Mouse (Mus musculus) neural tube, embryonic 15.5 days (tissue): ENCODE results near the gene Pde4d. TPM values are rescaled to one million over a fixed set of nuclear protein-coding genes. Genes with fewer than 3 reads are reported as not detected.
A peak's percentile ranks its signal among the peaks of the same experiment; 100 is the strongest.

Source experiments
- ATAC-seq: fragments of 200-750 bp; cut with Nextera tagmentation; 2 replicates; pipeline ENCODE4 v1.8.0; 2017; ENCODE audit warnings: mild to moderate bottlenecking, moderate TSS enrichment, moderate library complexity; ENCODE audit not compliant: low FRiP score
- H3K27ac ChIP-seq: fragments of 300-500 bp; sonication (generic); replicated peaks from 2 replicates; pipeline ENCODE4 v1.5.1; 2015; ENCODE audit warnings: mild to moderate bottlenecking, inconsistent platforms
- H3K27me3 ChIP-seq: fragments of 300-500 bp; sonication (generic); replicated peaks from 2 replicates; pipeline ENCODE4 v1.6.1; 2015; ENCODE audit warnings: inconsistent platforms
- H3K36me3 ChIP-seq: fragments of 300-500 bp; sonication (generic); 2 replicates; pipeline ENCODE4 v1.6.1; 2015; ENCODE audit warnings: inconsistent platforms
- H3K4me1 ChIP-seq: fragments of 300-500 bp; sonication (generic); 2 replicates; pipeline ENCODE4 v1.6.1; 2015; ENCODE audit warnings: inconsistent platforms
- H3K4me2 ChIP-seq: fragments of 300-500 bp; sonication (generic); 2 replicates; pipeline ENCODE4 v1.6.1; 2015; ENCODE audit warnings: inconsistent platforms, mild to moderate bottlenecking, moderate library complexity
- H3K4me3 ChIP-seq: fragments of 300-500 bp; sonication (generic); replicated peaks from 2 replicates; pipeline ENCODE4 v1.5.1; 2015; ENCODE audit warnings: mild to moderate bottlenecking, inconsistent platforms
- H3K9ac ChIP-seq: fragments of 300-500 bp; sonication (generic); replicated peaks from 2 replicates; pipeline ENCODE4 v1.6.1; 2015; ENCODE audit warnings: mild to moderate bottlenecking, inconsistent platforms
- H3K9me3 ChIP-seq: fragments of 300-500 bp; sonication (generic); replicated peaks from 2 replicates; pipeline ENCODE4 v1.6.1; 2016; ENCODE audit warnings: inconsistent platforms
- WGBS: fragments of 180-500 bp; shearing (Covaris S2); methylation state at CpG from one replicate; pipeline ENCODE4 v1.1.7; 2015; ENCODE audit warnings: mixed read lengths; 5-methylcytosine and 5-hydroxymethylcytosine counted together
- polyA plus RNA-seq: library from polyadenylated mRNA; unstranded; fragments of >200 nt; fragmentation: Nextera tagmentation; extraction: Ambion mirVana; gene quantifications from 2 replicates; pipeline ENCODE4 v1.2.1, GENCODE M21; 2015

Gene Pde4d
- polyA plus RNA-seq, 1 experiment from 2014 or later: 20.7 TPM

GRCm38 (mm10) chr13:109686116-109686876, 1236.5 kb downstream of the Pde4d start:
- no peak for ATAC-seq
- no peaks in the 10 kb centered on the region for H3K36me3 ChIP-seq
- peak overlapping the region; percentile 70 for H3K4me2 ChIP-seq
- 18% methylated on average over 4 of the region's 4 CpGs for WGBS
- no peaks in the 10 kb centered on the region for H3K27me3 ChIP-seq
- no peaks in the 10 kb centered on the region for H3K9me3 ChIP-seq
- H3K9ac ChIP-seq: peak overlapping the region; percentile 26; the same call in 1 of the 2 replicates
- peaks cover 20% of the 10 kb centered on the region for H3K4me1 ChIP-seq
- H3K27ac ChIP-seq: peak overlapping the region; percentile 46
- H3K4me3 ChIP-seq: peak overlapping the region; percentile 41

- H3K4me1 ChIP-seq: peaks cover 20% of the 10 kb centered on the region
Measured at GRCm38 (mm10) chr13:109686906-109687305, 1237.2 kb downstream of the Pde4d start.

GRCm38 (mm10) chr13:109688195-109688594, 1238.4 kb downstream of the Pde4d start:
- 83% methylated on average over 2 of the region's 2 CpGs for WGBS
- Histone ChIP-seq H3K9me3 (no peaks in the 10 kb centered on the region), H3K4me1 (peaks cover 32% of the 10 kb centered on the region), H3K27me3 (no peaks in the 10 kb centered on the region), H3K4me3 (no peak overlapping the region), H3K27ac (no peak overlapping the region), H3K36me3 (no peaks in the 10 kb centered on the region), H3K9ac (no peak overlapping the region), H3K4me2 (no peak overlapping the region)
- no peak for ATAC-seq

More at GRCm38 (mm10) chr13:109686906-109687305, 1237.2 kb downstream of the Pde4d start:
- H3K27ac ChIP-seq: no peak overlapping the region
- H3K36me3 ChIP-seq: no peaks in the 10 kb centered on the region
- H3K27me3 ChIP-seq: no peaks in the 10 kb centered on the region
- H3K4me3 ChIP-seq: no peak overlapping the region
- H3K4me2 ChIP-seq: no peak overlapping the region
- H3K9ac ChIP-seq: no peak overlapping the region
- no peak for ATAC-seq
- 60% methylated on average over 3 of the region's 3 CpGs for WGBS
- no peaks in the 10 kb centered on the region for H3K9me3 ChIP-seq

- Histone ChIP-seq H3K9me3 (no peaks in the 10 kb centered on the region), H3K9ac (no peak overlapping the region), H3K4me3 (no peak overlapping the region), H3K4me1 (peaks cover 30% of the 10 kb centered on the region), H3K36me3 (no peaks in the 10 kb centered on the region), H3K4me2 (no peak overlapping the region), H3K27me3 (no peaks in the 10 kb centered on the region), H3K27ac (no peak overlapping the region)
- 80% methylated on average over 3 of the region's 3 CpGs for WGBS
- ATAC-seq: no peak
Measured at GRCm38 (mm10) chr13:109689176-109689575, 1239.4 kb downstream of the Pde4d start.

- WGBS: 69% methylated on average over 5 of the region's 5 CpGs
- H3K27ac ChIP-seq: no peak overlapping the region
Measured at GRCm38 (mm10) chr13:109690558-109690957, 1240.8 kb downstream of the Pde4d start.

GRCm38 (mm10) chr13:109692851-109693250, 1243.1 kb downstream of the Pde4d start:
- Histone ChIP-seq H3K27me3 (no peaks in the 10 kb centered on the region), H3K9ac (no peak overlapping the region), H3K4me1 (peaks cover 19% of the 10 kb centered on the region), H3K9me3 (no peaks in the 10 kb centered on the region), H3K27ac (no peak overlapping the region), H3K4me3 (no peak overlapping the region), H3K36me3 (no peaks in the 10 kb centered on the region), H3K4me2 (no peak overlapping the region)
- ATAC-seq: no peak
- 57% methylated on average over 3 of the region's 3 CpGs for WGBS

More at GRCm38 (mm10) chr13:109690558-109690957, 1240.8 kb downstream of the Pde4d start:
- Histone ChIP-seq H3K4me1 (peaks cover 29% of the 10 kb centered on the region), H3K9ac (no peak overlapping the region), H3K9me3 (no peaks in the 10 kb centered on the region), H3K4me2 (no peak overlapping the region), H3K36me3 (no peaks in the 10 kb centered on the region), H3K4me3 (no peak overlapping the region), H3K27me3 (no peaks in the 10 kb centered on the region)
- ATAC-seq: no peak

- Histone ChIP-seq H3K9ac (no peak overlapping the region), H3K4me1 (peaks cover 19% of the 10 kb centered on the region), H3K4me3 (no peak overlapping the region), H3K27ac (no peak overlapping the region), H3K36me3 (no peaks in the 10 kb centered on the region), H3K27me3 (no peaks in the 10 kb centered on the region), H3K4me2 (no peak overlapping the region), H3K9me3 (no peaks in the 10 kb centered on the region)
- 75% methylated on average over 2 of the region's 2 CpGs for WGBS
- 0 out of 2 replicates have a peak, but pooled peaks have one; percentile 8 for ATAC-seq
Measured at GRCm38 (mm10) chr13:109693769-109694168, 1244.0 kb downstream of the Pde4d start.

GRCm38 (mm10) chr13:109694293-109694692, 1244.5 kb downstream of the Pde4d start:
- WGBS: 74% methylated on average over 2 of the region's 2 CpGs
- Histone ChIP-seq H3K27me3 (no peaks in the 10 kb centered on the region), H3K36me3 (no peaks in the 10 kb centered on the region), H3K9ac (no peak overlapping the region), H3K27ac (no peak overlapping the region), H3K4me3 (no peak overlapping the region), H3K4me1 (peaks cover 19% of the 10 kb centered on the region), H3K9me3 (no peaks in the 10 kb centered on the region), H3K4me2 (no peak overlapping the region)
- no peak for ATAC-seq

GRCm38 (mm10) chr13:109695098-109695497, 1245.3 kb downstream of the Pde4d start:
- no peaks in the 10 kb centered on the region for H3K9me3 ChIP-seq
- WGBS: 59% methylated on average over 6 of the region's 6 CpGs
- no peak overlapping the region for H3K27ac ChIP-seq
- no peak overlapping the region for H3K4me3 ChIP-seq
- H3K9ac ChIP-seq: no peak overlapping the region
- no peak for ATAC-seq
- H3K36me3 ChIP-seq: no peaks in the 10 kb centered on the region
- no peak overlapping the region for H3K4me2 ChIP-seq
- peaks cover 19% of the 10 kb centered on the region for H3K4me1 ChIP-seq
- no peaks in the 10 kb centered on the region for H3K27me3 ChIP-seq

GRCm38 (mm10) chr13:109706141-109706540, 1256.4 kb downstream of the Pde4d start:
- H3K36me3 ChIP-seq: no peaks in the 10 kb centered on the region
- no peak overlapping the region for H3K9ac ChIP-seq
- no peak overlapping the region for H3K27ac ChIP-seq
- ATAC-seq: no peak
- H3K4me3 ChIP-seq: no peak overlapping the region
- 0 out of 2 replicates have a peak, but pooled peaks cover 4% of the 10 kb centered on the region for H3K4me1 ChIP-seq
- no peak overlapping the region for H3K4me2 ChIP-seq
- no peaks in the 10 kb centered on the region for H3K27me3 ChIP-seq
- H3K9me3 ChIP-seq: no peaks in the 10 kb centered on the region
- 70% methylated on average over 2 of the region's 2 CpGs for WGBS

- Histone ChIP-seq H3K4me1 (0 out of 2 replicates have a peak, but pooled peaks cover 4% of the 10 kb centered on the region), H3K36me3 (no peaks in the 10 kb centered on the region), H3K27ac (no peak overlapping the region), H3K9ac (no peak overlapping the region), H3K4me2 (no peak overlapping the region), H3K4me3 (no peak overlapping the region), H3K9me3 (no peaks in the 10 kb centered on the region), H3K27me3 (no peaks in the 10 kb centered on the region)
- WGBS: 66% methylated on average over 5 of the region's 5 CpGs
- ATAC-seq: no peak
Measured at GRCm38 (mm10) chr13:109706579-109706978, 1256.8 kb downstream of the Pde4d start.

- ATAC-seq: no peak
Measured at GRCm38 (mm10) chr13:109707154-109707553, 1257.4 kb downstream of the Pde4d start.

More at GRCm38 (mm10) chr13:109707154-109707553, 1257.4 kb downstream of the Pde4d start:
- WGBS: 67% methylated on average over 4 of the region's 4 CpGs
- Histone ChIP-seq H3K4me3 (no peak overlapping the region), H3K4me2 (no peak overlapping the region), H3K27ac (no peak overlapping the region), H3K9ac (no peak overlapping the region), H3K27me3 (no peaks in the 10 kb centered on the region), H3K9me3 (no peaks in the 10 kb centered on the region), H3K4me1 (0 out of 2 replicates have a peak, but pooled peaks cover 4% of the 10 kb centered on the region), H3K36me3 (no peaks in the 10 kb centered on the region)
